Mouse (Mus musculus) heart, embryonic 16.5 days (tissue): ENCODE measurements around the gene Slx1b. TPM values are rescaled to one million over a fixed set of nuclear protein-coding genes. Genes with fewer than 3 reads are reported as not detected.

ENCODE experiments used
- ATAC-seq: fragments of 200-750 bp; cut with Nextera tagmentation; replicated peaks from 2 replicates; pipeline ENCODE4 v1.8.0; 2017; ENCODE audit warnings: moderate number of reproducible peaks; ENCODE audit not compliant: insufficient read depth, low FRiP score; ENCODE audit errors: extremely low read depth
- H3K27ac ChIP-seq: fragments of 300-500 bp; sonication (generic); 2 replicates; pipeline ENCODE4 v1.5.1; 2014; ENCODE audit warnings: mild to moderate bottlenecking, low read length, control low read depth, moderate library complexity
- H3K27me3 ChIP-seq: fragments of 300-500 bp; sonication (generic); 2 replicates; pipeline ENCODE4 v1.6.1; 2014; ENCODE audit warnings: low read length, mixed read lengths; ENCODE audit not compliant: control insufficient read depth, insufficient read depth
- H3K36me3 ChIP-seq: fragments of 300-500 bp; sonication (generic); 2 replicates; pipeline ENCODE4 v1.6.1; 2014; ENCODE audit not compliant: control insufficient read depth, insufficient read depth
- H3K4me1 ChIP-seq: fragments of 300-500 bp; sonication (generic); 2 replicates; pipeline ENCODE4 v1.6.1; 2014; ENCODE audit warnings: low read length, mixed read lengths; ENCODE audit not compliant: control insufficient read depth, insufficient read depth
- H3K4me2 ChIP-seq: fragments of 300-500 bp; sonication (generic); 2 replicates; pipeline ENCODE4 v1.6.1; 2014; ENCODE audit warnings: low read depth, mild to moderate bottlenecking, control low read depth, low read length
- H3K4me3 ChIP-seq: fragments of 300-500 bp; sonication (generic); 2 replicates; pipeline ENCODE4 v1.5.1; 2014; ENCODE audit warnings: mild to moderate bottlenecking, control low read depth, low read length
- H3K9ac ChIP-seq: fragments of 300-500 bp; sonication (generic); 2 replicates; pipeline ENCODE4 v1.6.1; 2014; ENCODE audit warnings: low read length, control low read depth
- H3K9me3 ChIP-seq: fragments of 300-500 bp; sonication (generic); replicated peaks from 2 replicates; pipeline ENCODE4 v1.6.1; 2016; ENCODE audit warnings: low read length; ENCODE audit not compliant: control insufficient read depth
- WGBS: fragments of 180-500 bp; shearing (Covaris S2); extraction: QIAGEN DNeasy Blood & Tissue Kit; methylation state at CpG from one replicate; pipeline ENCODE4 v1.1.7; 2014; 5-methylcytosine and 5-hydroxymethylcytosine counted together
- polyA plus RNA-seq: library from polyadenylated mRNA; unstranded; fragments of >200 nt; fragmentation: Nextera tagmentation; extraction: Ambion mirVana; gene quantifications from 2 replicates; pipeline ENCODE4 v1.2.1, GENCODE M21; 2015

The Slx1b gene
- polyA plus RNA-seq, 1 experiment from 2014 or later: 6.6 TPM

- H3K9ac ChIP-seq: no peak overlapping the region
- H3K4me2 ChIP-seq: no peak overlapping the region
- no peaks in the 10 kb centered on the region for H3K9me3 ChIP-seq
- H3K4me1 ChIP-seq: no peaks in the 10 kb centered on the region
- H3K36me3 ChIP-seq: no peaks in the 10 kb centered on the region
- no peaks in the 10 kb centered on the region for H3K27me3 ChIP-seq
- no peak overlapping the region for H3K4me3 ChIP-seq
- ATAC-seq: no peak
- 62% methylated on average over 5 of the region's 5 CpGs for WGBS
- no peak overlapping the region for H3K27ac ChIP-seq
These were observed 52.9 kb downstream of the Slx1b start for GRCm38 (mm10) chr7:126642545-126643243.

Other genes with a start within 250 kb of the Slx1b start
- 1.4 and 6.4 TPM in 2 replicates for gene Atp2a1, start 232.7 kb downstream of the Slx1b start, polyA plus RNA-seq
- 44.3 and 46.0 TPM in 2 replicates for gene Sh2b1, start 220.4 kb downstream of the Slx1b start, polyA plus RNA-seq
- 224 and 229 TPM in 2 replicates for gene Tufm, start 208.4 kb downstream of the Slx1b start, polyA plus RNA-seq
- 29.7 and 30.6 TPM in 2 replicates for gene Atxn2l, start 192.3 kb downstream of the Slx1b start, polyA plus RNA-seq
- gene Eif3c, start 129.4 kb downstream of the Slx1b start, polyA plus RNA-seq: 115 and 120 TPM in 2 replicates
- gene Apobr, start 110.8 kb downstream of the Slx1b start, polyA plus RNA-seq: 0.71 and 0.75 TPM in 2 replicates
- gene Cln3, start 110.0 kb downstream of the Slx1b start, polyA plus RNA-seq: 20.2 TPM in 2 replicates
- gene Il27, start 100.8 kb downstream of the Slx1b start, polyA plus RNA-seq: not detected in 2 replicates
- gene Nupr1, start 64.9 kb downstream of the Slx1b start, polyA plus RNA-seq: 12.8 and 12.9 TPM in 2 replicates
- 36.1 and 39.1 TPM in 2 replicates for gene Sgf29, start 46.5 kb downstream of the Slx1b start, polyA plus RNA-seq
- 17.4 and 18.5 TPM in 2 replicates for gene Sult1a1, start 19.4 kb downstream of the Slx1b start, polyA plus RNA-seq
- 75.4 and 85.6 TPM in 2 replicates for gene Bola2, start 383 bp downstream of the Slx1b start, polyA plus RNA-seq
- gene Coro1a, start 12.0 kb upstream of the Slx1b start, polyA plus RNA-seq: 57.7 and 131 TPM in 2 replicates
- gene Mapk3, start 63.8 kb upstream of the Slx1b start, polyA plus RNA-seq: 58.6 and 62.5 TPM in 2 replicates
- 0.75 and 1.00 TPM in 2 replicates for gene Gdpd3, start 70.5 kb upstream of the Slx1b start, polyA plus RNA-seq
- 80.8 and 84.6 TPM in 2 replicates for gene Ypel3, start 81.2 kb upstream of the Slx1b start, polyA plus RNA-seq
- gene Tbx6, start 85.7 kb upstream of the Slx1b start, polyA plus RNA-seq: 0.09 and 0.58 TPM in 2 replicates
- gene Ppp4c, start 96.7 kb upstream of the Slx1b start, polyA plus RNA-seq: 133 and 159 TPM in 2 replicates
- gene Fam57b, start 101.9 kb upstream of the Slx1b start, polyA plus RNA-seq: 0.86 and 1.4 TPM in 2 replicates
- not detected in 2 replicates for gene 4930451I11Rik, start 135.9 kb upstream of the Slx1b start, polyA plus RNA-seq
- not detected in 2 replicates for gene Doc2a, start 151.6 kb upstream of the Slx1b start, polyA plus RNA-seq
- 19.8 and 22.2 TPM in 2 replicates for gene Hirip3, start 166.2 kb upstream of the Slx1b start, polyA plus RNA-seq
- gene Ino80e, start 166.6 kb upstream of the Slx1b start, polyA plus RNA-seq: 50.5 and 52.0 TPM in 2 replicates
- gene Taok2, start 188.9 kb upstream of the Slx1b start, polyA plus RNA-seq: 31.1 and 35.4 TPM in 2 replicates
- 19.6 and 22.5 TPM in 2 replicates for gene Tmem219, start 227.1 kb upstream of the Slx1b start, polyA plus RNA-seq
- 13.3 TPM in 2 replicates for gene Kctd13, start 233.1 kb upstream of the Slx1b start, polyA plus RNA-seq